Mouse (Mus musculus) olfactory bulb, adult 2 months (tissue): ENCODE results near the gene Ndrg2. TPM values are rescaled to one million over a fixed set of nuclear protein-coding genes. Genes with fewer than 3 reads are reported as not detected.
A peak's percentile ranks its signal among the peaks of the same experiment; 100 is the strongest.

Experiments
- H3K27ac ChIP-seq: fragments of 200-500 bp; 2 replicates; pipeline ENCODE4 v1.5.1; 2012; ENCODE audit warnings: low read depth, low read length; ENCODE audit not compliant: insufficient read depth
- H3K4me1 ChIP-seq: fragments of 200-500 bp; 2 replicates; pipeline ENCODE4 v1.6.1; 2012; ENCODE audit warnings: low read length; ENCODE audit not compliant: control insufficient read depth, insufficient read depth
- H3K4me3 ChIP-seq: fragments of 200-500 bp; 2 replicates; pipeline ENCODE4 v1.5.1; 2012; ENCODE audit warnings: mild to moderate bottlenecking, low read depth, low read length, moderate library complexity; ENCODE audit not compliant: insufficient read depth
- CTCF ChIP-seq: fragments of 200-500 bp; IDR thresholded peaks from 2 replicates; pipeline ENCODE4 v1.5.1; 2012; ENCODE audit warnings: low read depth, mild to moderate bottlenecking, low read length, moderate library complexity; ENCODE audit not compliant: insufficient read depth
- POLR2A ChIP-seq: fragments of 200-500 bp; IDR thresholded peaks from 2 replicates; pipeline ENCODE4 v1.6.1; 2012; ENCODE audit warnings: mild to moderate bottlenecking, low read depth, low read length, moderate library complexity; ENCODE audit not compliant: insufficient read depth
- WGBS: fragments of 180-500 bp; shearing (Covaris S2); methylation state at CpG from one replicate; pipeline ENCODE4 v1.1.7; 2018; 5-methylcytosine and 5-hydroxymethylcytosine counted together
- polyA plus RNA-seq: library from polyadenylated mRNA; stranded (reverse); fragments of >200 nt; gene quantifications from 2 replicates; pipeline ENCODE4 v1.2.4, GENCODE M21; 2012; ENCODE audit warnings: low replicate concordance; ENCODE audit not compliant: missing spikeins, insufficient read depth, insufficient read length

The Ndrg2 gene
- polyA plus RNA-seq, 1 experiment: not detected

DNA sequence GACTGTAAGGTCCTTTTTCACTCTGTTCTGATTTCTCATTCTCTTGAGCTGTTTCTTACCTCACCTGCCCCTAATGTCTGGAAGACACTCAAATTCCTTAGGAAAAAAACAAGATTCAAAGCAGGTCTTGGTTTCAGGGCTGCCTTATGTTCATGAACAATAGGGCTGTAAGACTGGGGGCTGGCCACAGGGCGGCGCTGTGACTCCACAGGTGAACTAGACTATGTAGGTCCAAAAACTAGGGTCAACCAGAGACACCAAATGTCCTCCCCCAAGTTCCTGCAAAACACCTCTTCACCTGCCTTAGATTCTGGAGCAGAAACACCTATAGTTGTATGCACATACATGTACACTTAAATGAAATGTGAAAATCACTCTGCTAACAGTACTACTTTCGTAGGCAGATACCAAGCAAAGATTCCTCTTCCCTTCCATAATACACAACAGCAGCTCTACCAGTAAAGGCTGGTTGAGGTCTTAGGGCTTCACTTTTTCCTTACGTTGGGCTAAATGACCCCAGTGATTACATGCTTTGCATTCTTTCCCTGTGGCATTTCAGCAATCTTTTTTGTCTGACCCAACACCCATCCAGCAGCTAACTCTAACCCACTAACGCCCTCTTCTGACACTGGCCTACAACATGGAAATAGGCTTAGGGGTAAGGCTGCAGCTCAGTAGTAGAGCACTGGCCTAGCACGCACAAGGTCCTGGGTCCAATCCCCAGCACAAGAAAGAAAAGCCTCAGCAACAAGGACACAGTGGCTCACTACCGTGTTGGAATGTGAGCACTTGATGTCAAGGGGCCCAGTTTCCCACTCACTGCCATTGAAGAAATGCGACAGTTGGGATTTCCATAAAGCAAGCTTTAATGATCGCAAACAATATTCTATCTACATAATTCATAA lies 10.9 kb downstream of the Ndrg2 start:
- WGBS: 56% methylated on average over 9 of the region's 9 CpGs
- no peak overlapping the region for H3K4me3 ChIP-seq
- no peak overlapping the region for H3K27ac ChIP-seq
- no peak for TF ChIP-seq POLR2A
- peak; percentile 60 for TF ChIP-seq CTCF
- peaks cover 7% of the 10 kb centered on the region; the same call in 1 of the 2 replicates for H3K4me1 ChIP-seq

DNA sequence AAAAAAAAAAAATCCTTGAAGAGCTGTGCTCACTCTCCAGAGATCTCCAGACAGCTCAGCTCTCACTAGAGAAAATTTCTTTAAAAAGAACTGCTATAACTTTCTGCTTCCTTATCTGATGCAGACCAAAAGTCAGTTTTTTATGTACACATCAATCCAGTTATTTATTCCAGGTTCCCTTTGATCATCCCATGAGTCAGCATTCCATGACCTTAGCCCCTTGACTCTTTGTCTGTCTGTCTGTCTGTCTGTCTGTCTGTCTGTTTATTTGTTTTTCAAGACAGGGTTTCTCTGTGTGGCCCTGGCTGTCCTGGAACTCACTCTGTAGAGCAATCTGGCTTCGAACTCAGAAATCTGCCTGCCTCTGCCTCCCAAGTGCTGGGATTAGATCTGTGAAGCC lies 14.6 kb downstream of the Ndrg2 start:
- WGBS: 98% methylated on average over 1 of the region's 1 CpGs
- TF ChIP-seq POLR2A (no peak), CTCF (no peak)
- H3K4me3 ChIP-seq: no peak overlapping the region
- peaks cover 4% of the 10 kb centered on the region; the same call in 1 of the 2 replicates for H3K4me1 ChIP-seq
- no peak overlapping the region for H3K27ac ChIP-seq

DNA sequence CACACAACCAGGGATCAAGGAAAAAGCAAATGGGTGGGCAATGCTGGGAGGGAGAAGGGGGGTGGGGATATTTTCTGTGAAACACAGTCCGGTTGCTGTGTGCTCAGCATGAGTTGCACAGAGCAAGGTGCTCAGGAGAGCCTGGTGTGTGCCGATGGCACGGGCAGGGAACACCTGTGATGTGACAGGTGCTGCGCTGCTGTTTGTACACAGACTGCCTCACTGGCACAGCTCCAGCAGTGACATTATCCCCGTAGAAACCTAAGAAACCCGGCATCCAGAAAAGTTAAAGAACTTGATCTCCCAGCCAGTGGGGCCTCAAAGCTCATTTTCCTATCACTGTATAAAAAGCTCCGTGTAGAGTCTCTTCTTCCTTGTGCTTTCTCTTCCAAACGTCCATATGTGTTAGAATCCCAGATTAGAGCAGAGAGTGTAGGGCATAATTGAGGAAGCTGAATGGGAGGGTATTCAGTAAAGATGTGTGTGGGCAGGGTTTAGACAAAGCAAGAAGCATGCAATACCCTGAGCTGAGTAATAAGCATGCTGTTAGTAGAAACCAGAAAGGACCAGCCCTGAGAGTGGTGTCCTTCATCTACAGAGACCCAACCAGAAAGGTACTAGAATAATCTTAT lies 17.3 kb downstream of the Ndrg2 start:
- 32% methylated on average over 8 of the region's 8 CpGs for WGBS
- no peak for TF ChIP-seq POLR2A
- no peak for TF ChIP-seq CTCF

DNA sequence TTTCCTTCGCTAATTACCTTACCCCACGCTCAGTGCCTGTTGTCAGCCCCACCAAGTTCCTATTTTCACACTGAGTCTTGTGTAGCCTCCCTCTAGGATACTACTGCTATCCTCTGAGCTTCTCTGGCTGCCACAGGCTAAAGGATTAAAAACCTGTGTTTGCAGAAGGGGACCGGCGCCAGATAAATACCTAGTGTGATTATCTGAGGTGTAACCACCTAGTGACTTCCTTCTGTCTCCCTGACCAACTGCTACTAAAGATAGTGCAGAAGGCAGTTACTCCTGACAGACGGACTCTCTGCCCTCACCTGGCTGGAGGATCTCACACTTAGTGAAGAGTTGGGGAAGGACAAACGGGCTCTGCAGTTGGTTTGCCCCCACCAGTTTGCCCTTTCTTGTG lies 17.9 kb downstream of the Ndrg2 start:
- peaks cover 4% of the 10 kb centered on the region; the same call in 1 of the 2 replicates for H3K4me1 ChIP-seq
- H3K4me3 ChIP-seq: no peak overlapping the region
- no peak for TF ChIP-seq POLR2A
- TF ChIP-seq CTCF: no peak
- H3K27ac ChIP-seq: no peak overlapping the region
- 79% methylated on average over 6 of the region's 6 CpGs for WGBS

More for the DNA sequence above, 17.3 kb downstream of the Ndrg2 start:
- no peak overlapping the region for H3K4me3 ChIP-seq
- no peak overlapping the region for H3K27ac ChIP-seq
- H3K4me1 ChIP-seq: peaks cover 4% of the 10 kb centered on the region; the same call in 1 of the 2 replicates

DNA sequence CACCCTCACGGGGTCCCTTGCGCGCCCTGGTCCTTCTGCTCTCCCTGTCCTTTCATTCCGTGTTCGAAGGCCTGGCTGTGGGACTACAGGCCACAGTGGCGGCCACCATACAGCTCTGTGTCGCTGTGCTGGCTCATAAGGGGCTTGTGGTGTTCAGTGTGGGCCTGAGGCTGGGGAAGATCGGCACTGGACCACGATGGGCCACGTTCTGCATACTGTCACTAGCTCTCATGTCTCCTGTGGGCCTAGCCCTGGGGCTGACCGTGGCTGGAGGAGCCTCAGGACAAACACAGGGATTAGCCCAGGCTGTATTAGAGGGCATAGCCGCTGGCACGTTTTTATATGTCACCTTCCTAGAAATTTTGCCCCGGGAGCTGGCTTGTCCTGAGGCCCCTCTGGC lies 18.9 kb downstream of the Ndrg2 start:
- Histone ChIP-seq H3K4me3 (no peak overlapping the region), H3K4me1 (peaks cover 4% of the 10 kb centered on the region; the same call in 1 of the 2 replicates), H3K27ac (no peak overlapping the region)
- WGBS: 83% methylated on average over 14 of the region's 14 CpGs
- TF ChIP-seq POLR2A (no peak), CTCF (no peak)

DNA sequence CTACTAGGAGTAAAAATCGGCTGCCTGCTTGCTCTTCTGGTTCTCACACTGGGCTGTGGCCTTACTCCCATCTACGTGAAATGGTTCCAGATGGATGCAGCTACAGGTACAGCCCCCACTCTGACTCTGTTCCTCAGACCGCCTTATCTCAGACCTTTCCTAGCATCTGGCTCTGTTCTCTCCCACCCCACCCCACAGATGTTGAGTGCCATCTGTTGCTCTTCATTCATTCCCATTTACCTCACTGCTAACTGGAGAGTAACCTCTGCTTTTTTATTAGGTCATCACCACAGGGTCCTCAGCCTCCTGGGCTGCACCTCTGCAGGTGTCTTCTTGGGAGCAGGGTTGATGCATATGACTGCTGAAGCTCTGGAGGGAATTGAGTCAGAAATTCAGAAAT lies 20.1 kb downstream of the Ndrg2 start:
- TF ChIP-seq CTCF (no peak), POLR2A (no peak)
- peaks cover 4% of the 10 kb centered on the region; the same call in 1 of the 2 replicates for H3K4me1 ChIP-seq
- no peak overlapping the region for H3K4me3 ChIP-seq
- H3K27ac ChIP-seq: no peak overlapping the region
- 73% methylated on average over 3 of the region's 3 CpGs for WGBS

DNA sequence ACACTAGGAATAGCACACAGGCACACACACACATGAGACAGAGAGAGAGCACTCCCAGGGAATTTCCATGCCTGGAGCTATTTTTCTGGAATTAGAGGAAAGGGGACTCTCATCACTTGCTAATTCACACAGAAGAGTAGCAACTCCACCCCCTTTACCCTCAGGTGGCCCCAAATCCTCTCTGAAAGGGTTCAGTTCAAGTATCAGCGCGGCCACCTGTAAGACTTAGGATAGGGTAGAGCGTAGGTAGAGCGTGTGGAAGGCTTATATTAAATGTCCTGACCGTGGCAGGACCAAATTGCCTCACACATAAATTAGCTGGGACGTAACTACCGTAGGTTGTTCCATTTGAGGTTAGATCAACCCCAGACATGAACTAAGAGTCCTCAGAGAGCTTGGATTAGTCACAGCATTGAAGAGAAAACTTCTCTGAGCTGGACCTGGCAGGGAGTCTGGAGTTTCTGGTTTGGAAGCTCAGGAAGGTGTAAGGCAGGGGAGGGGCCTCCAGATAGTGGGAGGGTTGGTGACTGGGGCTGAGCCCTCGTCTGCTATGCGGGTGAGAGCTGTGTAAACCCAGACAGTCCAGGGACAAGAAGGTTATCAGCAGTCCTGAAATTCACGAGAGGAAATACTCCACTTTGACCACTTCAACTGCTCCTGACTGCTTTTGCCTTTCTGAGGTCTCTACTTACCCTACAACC lies 20.7 kb downstream of the Ndrg2 start:
- WGBS: 50% methylated on average over 10 of the region's 10 CpGs

DNA sequence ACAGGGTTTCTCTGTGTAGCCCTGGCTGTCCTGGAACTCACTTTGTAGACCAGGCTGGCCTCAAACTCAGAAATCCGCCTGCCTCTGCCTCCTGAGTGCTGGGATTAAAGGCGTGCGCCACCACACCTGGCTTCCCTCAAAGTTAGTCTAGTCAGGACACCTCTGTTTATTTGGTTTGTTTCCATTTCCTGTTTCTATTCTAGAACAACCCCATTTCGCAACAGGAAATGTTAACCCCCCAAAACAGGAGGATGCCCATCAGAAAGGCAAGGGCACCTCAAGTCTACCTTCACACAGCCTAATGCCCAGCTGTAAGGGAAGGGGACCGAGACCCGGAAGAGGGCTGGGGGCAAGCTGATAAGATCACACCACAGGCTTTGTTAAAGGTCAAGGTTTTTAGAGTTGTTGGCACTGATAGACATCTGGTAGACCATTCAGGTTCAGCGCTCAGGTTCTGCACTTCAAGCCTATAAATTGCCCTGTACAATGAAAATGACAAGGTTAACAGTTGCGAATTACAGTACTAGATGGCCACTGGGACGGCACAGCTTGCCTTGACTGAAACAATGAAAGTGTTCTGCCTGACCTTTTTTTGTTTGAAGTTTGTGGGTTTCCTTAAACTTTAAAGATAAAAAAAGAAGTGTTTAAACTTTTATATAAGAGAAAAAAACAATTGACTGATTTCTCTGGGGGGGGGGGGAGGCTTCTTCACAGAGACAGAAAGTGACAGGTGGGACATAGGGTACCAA lies 21.6 kb downstream of the Ndrg2 start, which contains the start of gene Slc39a2:
Gene Slc39a2 (plus strand): TSS at position 699 of the 749 bp plus-strand sequence.
- H3K27ac ChIP-seq: no peak within 1 kb of the TSS
- 91% methylated on average over 9 of the region's 9 CpGs for WGBS
- no peak for TF ChIP-seq CTCF
- TF ChIP-seq POLR2A: no peak
- H3K4me1 ChIP-seq: peaks cover 4% of the 10 kb centered on the region; the same call in 1 of the 2 replicates
- no peak within 1 kb of the TSS for H3K4me3 ChIP-seq

More for the DNA sequence above, 20.7 kb downstream of the Ndrg2 start:
- TF ChIP-seq CTCF: no peak
- Histone ChIP-seq H3K4me1 (peaks cover 4% of the 10 kb centered on the region; the same call in 1 of the 2 replicates), H3K27ac (no peak overlapping the region), H3K4me3 (no peak overlapping the region)
